Mouse (Mus musculus): Measurements from ENCODE around the gene Klhl34.

DNA sequence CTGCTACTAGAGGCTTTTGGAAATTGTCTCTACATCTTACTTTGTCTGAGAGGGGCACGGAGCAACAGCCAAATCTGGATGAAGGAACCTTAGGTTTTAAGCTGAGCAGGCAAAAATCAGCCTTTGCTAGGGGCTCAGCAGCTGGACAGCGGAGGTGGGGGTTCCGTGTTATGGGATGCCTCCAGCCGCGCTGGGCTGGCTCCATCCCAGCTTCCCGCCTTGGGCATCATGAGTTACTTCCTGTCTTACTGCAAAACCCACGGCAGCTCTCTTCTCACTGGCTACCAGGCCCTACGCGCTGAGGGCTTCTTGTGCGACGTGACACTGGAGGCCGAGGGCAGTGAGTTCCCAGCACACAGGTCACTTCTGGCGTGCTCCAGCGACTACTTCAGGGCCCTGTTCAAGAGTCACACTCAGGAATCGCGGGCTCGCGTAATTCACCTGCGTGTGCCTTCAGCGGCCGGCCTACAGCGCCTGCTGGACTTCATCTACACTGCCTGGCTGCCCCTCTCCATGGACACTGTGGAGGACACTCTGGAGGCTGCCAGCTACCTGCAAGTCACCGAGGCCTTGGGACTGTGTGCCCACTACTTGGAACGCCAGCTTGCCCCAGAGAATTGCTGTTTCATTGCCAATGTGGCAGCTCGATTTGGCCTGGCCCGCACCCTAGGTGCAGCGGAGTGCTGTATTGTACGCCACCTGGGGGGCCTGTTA lies at the start of gene Klhl34:
- no peak for TF ChIP-seq CTCF (IDR thresholded peaks at IDR 0.05; ENCODE audit: control insufficient read depth, insufficient read depth, insufficient replicate concordance, low read depth, low read length)
- no peak for TF ChIP-seq POLR2A (IDR thresholded peaks at IDR 0.05; ENCODE audit: control insufficient read depth, low read depth, low read length)

All from testis, adult 2 months (tissue).